Mouse (Mus musculus) cerebellum, adult 9-11 months (tissue): ENCODE measurements around the gene Cfap298.

ENCODE experiments used
- DNase-seq: peaks from one replicate; pipeline ENCODE4 v3.0.0; 2022

Gene Cfap298

DNA sequence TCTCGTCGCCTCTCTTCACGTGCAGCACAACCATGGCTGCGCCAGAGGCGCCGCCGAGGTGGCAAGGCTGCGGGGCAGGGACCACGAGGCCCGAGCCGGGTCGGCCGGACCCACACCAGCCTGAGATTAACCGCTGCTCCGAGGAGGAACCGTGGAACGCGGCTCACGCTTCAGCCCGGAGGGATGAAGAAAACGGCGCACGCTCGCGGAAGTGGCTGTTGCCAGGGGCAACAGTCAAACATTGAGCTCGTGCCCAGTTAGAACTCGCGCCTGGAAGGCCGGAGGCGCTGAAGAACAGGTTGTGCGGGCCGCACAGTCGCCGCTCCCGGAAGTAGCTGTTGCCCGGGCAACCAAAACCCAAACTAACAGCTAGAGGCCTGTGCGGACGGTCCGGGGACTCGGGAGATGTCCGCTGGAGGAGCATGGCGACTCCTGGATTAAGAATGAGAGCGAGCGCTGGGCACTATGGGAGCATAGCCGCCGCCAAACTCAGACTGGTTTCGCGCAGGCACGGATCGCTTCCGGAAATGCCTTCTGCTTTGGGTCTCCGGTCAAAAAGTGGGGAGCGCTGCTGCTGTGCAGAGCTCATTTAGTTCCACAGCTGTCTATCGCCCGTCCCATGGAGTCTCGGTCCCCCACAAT is at the start of gene Cfap298:
Gene Cfap298 (minus strand): TSS at position 428 of the 642 bp plus-strand sequence.
- peak; percentile 94 for DNase-seq

DNA sequence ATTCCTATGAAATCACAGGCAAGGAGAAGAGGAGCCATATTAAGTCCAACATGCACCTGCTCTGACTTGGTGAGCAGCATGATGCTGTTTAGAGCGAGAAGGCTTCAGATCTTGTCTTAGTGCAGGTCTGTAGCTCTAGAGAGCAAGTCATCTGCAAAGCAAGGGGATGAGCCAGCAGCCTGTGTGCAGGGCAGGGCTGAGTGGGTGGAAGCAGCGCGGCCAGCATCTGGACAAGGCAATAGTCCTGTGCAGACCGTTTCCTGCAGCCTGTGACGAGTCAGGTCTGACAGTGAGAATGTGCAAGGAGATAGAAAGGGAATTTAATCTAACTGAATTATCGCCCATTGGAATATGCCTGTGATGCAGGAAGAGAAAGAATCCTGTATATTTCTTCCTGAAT is 36.1 kb upstream of the Cfap298 start:
- DNase-seq = no peak

DNA sequence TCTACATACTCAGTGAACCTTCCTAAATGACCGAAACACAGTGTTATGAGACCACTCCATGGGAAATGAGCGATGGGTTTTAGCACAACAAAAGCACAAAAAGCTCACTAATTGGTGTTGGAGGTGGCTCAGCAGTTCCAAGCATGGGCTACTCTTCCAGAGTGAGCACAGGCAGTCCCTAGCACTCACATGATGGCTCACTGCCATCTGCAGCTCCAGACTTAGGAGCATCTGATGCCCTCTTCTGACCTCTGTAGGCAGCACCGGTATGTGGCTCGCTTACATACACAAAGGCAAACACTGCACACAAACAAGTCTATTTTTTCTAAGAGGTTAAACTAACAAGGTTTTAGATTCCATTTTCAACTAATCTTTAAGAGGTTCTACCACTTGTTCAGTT is 31.3 kb upstream of the Cfap298 start:
- DNase-seq = no peak

DNA sequence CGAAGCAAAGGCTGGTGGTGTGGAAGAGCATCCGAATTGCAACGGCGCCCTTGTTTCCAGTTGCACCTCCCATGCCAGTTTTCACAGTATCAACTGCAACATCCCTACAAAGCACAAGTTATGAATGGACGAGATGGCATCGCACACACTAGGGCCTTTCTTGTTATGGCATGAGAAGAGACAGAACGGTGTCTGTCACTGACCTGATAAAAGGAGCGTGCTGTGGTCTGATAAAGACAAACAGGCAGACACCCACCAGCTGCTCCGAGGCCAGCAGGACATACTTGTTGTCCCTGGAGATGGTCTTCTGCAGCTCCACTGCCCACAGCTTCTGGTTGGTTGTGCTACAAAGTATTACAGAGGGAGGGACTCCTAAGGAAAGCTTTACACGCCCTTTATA is 29.4 kb upstream of the Cfap298 start:
- DNase-seq = no peak

DNA sequence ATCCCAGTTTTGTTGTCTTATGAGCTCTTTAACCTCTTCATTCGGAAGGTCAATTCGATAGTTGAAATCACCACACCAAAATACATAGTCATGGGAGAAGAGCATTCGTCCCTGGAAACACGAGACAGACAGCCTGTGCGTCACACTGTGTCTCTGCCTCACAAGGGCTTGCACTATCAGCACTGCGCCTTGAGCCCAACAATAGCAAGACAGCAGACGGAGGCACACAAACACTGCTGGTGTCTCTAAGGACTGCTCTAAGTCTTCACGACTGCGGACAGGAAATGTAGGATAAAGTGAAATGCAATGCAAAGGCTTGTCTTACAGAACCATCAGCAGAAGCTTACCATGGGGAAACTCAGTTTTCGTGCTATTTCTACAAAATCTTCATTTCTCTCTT is 29.0 kb upstream of the Cfap298 start:
- DNase-seq = no peak

DNA sequence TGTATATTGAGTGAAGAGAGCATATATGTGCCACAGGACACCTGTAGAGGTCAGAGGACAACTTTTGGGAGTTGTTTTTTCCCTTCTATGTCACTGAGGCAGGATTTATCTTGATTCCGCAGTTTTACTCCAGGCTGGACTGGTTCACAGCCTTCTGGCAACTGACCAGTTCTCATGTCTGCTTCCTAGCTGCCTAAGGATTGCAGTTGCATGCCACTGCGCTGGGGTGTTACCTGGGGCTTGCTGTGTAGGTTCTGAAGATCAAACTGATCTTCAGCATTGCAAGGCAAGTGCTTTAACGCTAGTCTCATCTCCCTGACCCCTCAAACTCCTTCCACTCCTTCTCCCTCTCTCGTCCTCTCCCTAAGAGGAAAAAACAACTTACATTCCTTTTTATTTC is 28.3 kb upstream of the Cfap298 start:
- DNase-seq = no peak

DNA sequence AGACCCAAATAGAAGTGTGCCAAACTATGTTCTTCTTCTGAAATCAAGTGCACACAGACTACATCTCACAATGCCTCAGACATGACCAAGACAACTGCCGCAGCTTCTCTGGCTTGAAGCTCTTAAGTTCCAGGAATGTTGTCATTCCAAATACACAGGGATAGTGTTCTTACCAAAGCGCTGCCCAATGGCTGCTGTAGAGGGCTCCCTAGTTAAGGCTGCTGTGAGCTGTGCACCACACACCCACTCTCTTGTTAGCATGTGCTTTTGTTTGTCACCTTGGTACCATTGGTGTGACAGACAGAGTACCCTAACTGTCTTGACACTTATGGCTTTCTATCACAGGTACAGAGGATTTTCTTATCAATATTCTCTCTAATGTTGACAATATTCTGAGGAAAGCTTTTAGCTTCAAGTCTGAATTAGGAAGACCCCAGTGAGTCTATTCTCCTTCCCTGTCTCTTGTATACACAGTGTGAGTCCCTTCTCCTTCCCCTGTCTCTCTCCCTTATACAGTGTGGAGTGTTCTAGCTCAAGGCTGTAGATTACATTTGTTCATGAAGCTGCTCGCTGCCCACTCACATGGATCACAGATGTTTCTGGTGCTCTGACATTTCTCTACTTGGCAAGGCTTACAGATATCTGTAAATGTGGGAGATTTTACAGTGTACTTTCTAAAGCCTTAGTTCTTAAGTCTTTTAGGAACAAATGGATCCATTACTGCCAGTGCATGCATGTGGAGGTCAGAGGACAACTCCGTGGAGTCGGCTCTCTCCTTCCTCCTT is 23.6 kb upstream of the Cfap298 start:
- no peak for DNase-seq

DNA sequence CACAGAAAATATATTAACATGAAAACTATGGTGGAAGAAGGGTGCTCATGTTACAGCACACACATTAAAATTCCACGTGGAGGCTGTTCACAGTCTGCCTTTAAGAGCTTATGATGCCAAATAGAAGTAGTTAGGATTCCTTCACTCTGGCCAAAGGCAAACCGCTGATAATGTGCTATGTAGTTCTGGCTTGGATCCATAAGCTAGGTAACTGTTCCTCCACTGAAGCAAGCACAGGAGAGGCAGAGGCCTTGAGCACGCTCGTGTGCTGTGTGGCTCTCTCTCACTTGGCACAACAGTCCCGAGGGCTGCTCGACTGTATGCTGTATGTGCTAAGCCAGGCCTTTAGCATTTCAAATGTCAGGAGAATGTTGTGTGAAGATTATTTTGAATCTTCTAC is 20.6 kb upstream of the Cfap298 start:
- DNase-seq = no peak

DNA sequence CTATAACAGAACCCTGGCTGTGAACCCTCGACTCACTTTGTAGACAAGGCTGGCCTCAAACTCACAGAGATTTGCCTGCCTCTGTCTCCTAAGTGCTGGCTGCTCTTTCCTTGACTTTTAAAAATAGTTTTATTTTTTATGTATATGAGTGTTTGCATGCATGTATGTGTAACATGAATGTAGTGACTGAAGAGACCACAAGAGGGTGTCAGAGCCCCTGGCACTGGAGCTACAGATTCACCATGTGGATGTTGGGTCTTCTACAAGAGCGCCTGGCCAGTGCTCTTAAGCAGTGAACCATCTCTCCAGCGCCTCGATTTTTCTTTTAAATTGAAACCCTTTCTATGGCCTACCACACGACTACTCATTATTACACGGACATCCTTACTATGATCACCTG is 18.9 kb upstream of the Cfap298 start:
- no peak for DNase-seq

DNA sequence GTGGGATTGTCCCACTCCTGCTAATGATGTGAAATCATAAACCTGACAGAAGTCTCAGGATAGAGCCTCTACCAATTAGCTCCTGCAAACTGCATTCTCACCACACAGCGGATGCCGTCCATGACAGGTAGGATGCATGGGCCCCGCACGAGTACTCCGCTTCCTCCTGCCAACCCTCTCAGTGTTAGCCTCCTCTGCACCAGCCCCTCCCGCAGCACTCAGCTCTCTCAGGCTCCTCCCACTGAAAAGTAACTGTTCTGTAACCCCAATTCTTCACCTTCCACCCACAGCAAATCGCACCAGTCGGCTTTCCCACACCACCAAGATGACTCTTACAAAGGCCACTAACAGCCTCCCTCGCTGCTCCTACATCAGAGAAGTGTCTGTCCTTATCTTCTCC is 18.2 kb upstream of the Cfap298 start:
- no peak for DNase-seq

DNA sequence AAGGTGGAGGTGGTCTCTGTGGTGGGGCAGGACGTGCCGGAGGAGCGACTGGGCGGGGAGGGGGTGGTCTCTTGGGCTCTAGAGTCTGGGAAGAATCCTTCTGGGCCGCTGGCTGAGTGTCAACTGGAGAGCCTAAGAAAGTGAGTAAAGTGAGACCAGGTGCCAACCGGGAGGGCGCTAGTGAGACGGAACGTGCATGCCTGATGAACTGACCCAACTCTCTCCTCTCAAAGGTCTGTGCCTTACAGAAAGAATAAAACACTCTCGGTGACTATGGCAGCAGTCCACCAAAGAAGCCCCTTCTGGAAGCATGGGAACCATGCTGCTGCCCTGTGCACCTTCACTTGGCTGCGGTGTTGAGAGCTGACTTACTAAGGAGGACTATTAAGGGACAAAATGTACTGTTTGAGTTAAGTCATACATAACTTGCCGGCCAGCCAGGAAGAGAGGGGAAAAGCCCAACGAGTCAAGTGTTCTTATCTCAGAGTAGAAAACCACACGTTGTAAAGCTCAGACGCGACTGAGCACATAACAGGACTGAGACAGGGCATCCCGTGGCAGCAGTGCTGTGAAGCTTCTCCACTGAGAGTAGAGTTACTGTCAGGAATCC is 15.5 kb upstream of the Cfap298 start:
- no peak for DNase-seq

DNA sequence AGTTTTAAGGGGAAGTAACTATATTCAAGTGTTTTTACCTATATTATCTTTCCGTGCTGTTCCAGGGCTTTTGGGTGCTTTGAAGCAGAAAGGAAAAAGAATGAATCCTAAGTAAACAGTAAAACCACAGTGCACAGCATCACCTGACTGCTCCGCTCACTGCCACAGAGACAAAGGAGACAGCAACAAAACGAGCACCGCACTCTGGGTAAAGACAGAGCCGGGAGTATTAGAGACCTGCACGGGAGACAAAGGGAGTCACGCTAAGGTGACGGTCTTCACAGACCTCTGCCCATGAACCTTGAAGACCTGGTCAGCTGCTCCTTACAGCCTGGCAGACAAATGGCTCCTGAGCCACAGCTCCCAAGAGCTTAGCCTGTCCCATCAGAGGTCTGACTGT is 12.1 kb upstream of the Cfap298 start:
- no peak for DNase-seq

DNA sequence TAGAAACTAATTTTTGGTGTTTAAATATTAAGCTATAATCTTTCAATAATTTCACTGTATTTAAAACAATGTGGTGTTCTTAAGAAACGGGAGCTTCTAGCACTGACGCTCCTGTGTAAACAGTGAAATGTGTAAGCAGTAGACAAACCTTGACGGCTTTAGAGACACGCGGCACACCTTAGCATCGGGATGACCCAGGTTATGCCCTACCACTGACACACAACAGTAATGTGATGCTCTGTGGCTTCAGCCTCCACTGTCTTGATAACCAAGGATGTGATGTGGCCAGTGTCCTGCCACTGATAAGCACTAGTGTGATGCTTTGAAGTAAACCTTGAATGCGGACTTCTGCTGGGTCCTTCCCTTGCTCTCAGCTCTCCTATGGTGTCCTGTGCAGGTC is 6.3 kb upstream of the Cfap298 start:
- DNase-seq = no peak

DNA sequence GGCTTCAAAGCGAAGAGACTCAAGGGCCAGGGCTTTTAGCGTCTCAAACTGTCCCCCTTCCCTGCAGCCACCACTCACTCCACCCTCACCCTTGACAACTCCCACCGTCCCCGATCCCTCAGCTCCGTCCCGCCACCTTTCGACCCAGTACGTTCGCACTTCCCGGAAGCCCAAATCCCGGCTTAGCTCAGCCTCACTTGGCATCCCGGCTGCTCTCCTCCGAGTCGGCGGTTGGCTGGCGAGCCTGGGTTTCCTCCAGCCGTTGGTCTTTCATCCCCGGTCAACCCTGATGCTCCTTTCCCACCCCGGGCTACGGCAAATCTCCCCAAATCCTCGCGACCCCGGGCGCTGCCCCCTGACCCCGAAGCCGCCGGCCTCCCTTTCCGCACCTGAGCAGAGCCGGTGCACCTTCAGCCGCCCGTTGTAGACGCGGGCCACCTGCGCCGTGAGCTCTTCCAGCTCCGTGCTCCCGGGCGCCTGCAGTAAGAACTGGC is 674 bp downstream of the Cfap298 start:
- DNase-seq = no peak

DNA sequence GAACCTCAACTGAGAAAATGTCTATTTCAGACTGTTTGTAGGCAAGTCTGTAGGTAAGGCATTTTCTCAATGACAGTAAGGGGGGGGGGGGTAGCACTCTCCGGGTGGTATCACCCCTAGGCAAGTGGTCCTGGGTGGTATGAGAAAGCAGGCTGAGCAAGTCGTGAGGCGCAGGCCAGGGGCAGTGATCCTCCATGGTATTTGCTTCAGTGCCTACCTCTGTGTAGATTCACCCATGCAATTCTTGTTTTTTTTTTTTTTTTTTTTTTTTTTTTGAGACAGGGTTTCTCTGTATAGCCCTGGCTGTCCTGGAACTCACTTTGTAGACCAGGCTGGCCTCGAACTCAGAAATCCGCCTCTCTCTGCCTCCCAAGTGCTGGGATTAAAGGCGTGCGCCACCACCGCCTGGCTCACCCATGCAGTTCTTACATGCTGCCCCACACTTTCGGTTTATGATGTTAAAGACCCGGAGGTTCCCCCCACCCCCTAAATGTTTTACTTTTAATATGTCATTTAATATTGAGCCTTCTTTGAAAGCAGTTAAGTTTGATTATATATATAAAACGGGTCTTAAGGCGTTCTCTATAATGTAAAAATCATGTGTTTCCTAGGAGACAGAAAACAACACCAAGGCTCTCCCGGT is 1.3 kb downstream of the Cfap298 start:
- peak; percentile 34 for DNase-seq

DNA sequence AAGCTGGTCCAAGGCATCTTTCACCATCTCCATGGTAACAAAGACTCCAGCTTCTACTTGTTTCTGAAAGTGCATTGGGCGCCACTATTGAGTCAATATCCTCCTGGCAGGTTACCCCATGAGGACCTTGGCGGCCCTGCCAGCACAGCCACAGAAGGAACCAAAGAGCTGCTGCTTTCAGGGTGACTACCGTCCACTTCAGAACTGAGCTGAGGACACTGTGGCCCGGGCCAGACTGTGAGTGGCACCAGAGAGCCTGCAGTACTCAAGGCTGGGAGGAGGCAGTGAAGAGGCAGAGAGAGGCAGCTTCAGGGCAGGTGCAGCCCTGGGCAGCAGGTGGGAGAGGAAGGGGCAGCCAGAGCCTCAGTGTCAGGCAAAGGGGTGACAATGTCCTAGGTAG is 7.5 kb downstream of the Cfap298 start:
- no peak for DNase-seq

DNA sequence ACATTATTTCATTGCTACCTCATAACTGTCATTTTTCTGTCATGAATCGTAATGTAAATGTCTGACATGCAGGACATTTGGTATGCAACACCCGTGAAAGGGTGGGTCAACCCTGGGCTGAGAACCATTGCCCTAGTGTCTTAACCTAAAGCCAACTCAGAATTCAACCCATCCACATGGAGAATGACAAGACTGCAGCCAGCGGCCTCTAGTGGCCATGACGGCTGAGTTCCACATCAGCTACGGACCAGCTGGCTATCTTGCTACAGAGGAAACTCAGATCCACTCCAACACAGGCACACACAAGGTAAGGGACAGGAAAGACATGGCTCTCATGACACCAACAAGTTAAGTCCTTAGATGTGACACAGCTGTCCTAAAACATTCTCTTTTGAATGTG is 9.5 kb downstream of the Cfap298 start:
- DNase-seq = peak; percentile 44

DNA sequence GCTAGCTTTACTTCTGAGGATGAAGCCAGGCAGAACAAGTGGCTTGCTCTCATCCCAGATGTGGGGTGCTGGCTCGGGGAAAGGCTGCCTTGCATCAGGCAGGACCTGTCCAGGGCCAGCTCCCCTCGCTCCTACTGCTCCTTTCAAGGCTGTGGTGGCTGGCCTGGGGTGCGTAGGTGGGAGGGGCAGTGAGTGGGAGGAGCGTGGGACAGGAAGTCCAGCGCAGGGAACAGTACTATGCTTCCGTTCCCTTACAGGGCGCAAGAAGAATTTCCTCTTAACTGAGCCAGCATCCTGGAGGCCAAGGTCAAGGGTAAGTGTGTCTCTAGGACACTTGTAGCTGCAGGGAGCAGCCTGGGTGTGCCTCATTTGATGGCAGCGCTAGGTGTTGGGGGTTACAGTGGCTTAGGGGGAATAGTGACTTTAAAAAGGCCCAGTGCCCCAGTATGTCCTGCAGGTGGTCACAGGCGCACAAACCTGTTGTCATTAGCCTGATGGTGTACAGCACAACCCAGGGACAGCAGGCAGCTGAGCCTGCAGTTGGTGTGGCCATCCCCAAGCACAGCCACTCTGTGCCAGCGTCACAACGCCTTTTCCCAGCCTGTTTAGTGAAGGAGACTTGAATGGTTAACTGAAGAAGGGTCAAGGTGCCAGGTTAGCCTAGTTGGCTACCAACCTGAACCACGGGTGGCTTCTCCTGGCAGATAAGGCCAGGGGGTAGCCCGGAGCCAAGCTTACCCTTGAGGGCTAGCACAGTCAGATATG is 10.1 kb downstream of the Cfap298 start:
- no peak for DNase-seq

DNA sequence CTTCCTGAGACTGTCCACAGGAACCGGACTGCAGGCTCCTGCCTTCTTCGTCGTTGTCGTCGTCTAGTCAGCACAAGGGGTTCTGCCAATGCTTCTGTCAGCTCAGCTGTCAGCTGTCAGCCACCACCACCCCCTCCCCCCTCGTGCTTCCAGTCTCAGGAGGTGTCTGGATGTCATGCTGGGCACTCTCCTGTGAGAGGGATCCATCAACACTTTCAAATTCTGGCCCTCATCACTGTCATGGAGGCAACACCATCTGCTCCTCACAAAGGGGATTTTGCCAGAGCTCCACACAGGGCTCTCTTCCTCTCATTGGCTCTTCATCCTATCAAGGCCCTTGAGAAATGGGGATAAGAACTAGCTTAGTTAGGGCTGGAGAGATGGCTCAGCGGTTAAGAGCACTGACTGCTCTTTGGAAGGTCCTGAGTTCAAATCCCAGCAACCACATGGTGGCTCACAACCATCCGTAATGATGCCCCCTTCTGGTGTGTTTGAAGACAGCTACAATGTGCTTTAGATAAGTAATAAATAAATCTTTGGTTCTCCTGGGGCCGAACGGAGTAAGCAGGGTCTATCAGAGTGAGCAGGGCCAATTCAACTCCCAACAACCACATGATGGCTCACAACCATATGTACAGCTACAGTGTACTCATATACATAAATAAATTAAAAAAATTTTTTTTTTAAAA is 13.3 kb downstream of the Cfap298 start:
- peak; percentile 82 for DNase-seq

DNA sequence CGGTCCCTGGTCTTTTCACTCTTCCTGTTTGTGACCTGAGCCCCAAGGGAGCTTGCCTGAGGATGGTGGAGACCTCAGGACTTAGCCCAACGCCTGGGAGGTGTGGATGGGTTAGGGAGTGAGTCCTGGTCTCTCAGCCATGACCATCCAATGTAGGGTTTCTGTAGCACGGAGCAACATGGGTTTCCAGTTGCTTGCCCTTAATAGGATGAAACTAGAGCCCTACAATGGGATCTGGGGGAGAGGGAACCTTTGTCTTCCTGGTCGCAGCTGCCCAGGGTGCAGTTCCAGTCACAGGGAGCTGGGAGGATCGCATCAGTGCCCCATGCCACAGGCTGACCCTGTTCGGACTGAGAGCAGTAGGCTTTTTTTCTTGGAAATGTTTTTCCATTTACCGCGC is 17.8 kb downstream of the Cfap298 start:
- DNase-seq = no peak

DNA sequence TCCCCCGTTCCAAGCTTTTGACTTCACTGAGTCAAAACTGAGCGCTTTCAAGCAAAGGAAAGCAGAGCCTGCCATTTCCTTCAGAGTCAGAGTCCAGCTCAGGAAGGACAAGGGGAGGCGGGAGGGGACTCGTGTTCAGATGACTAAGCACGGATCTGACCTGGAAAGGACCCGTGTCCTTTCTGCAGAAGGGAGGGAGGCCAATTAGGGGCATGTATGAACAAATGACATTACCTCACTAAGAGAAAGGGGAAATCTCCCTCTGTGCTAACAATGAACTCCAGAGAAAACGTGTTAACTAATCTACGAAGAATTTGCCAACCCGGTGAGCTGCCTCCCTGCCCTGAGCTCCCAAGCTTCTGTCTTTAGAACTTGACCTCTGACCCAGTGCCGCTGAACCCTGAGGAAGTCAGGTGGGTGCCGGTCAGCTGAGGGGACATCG is 18.9 kb downstream of the Cfap298 start:
- DNase-seq = no peak

DNA sequence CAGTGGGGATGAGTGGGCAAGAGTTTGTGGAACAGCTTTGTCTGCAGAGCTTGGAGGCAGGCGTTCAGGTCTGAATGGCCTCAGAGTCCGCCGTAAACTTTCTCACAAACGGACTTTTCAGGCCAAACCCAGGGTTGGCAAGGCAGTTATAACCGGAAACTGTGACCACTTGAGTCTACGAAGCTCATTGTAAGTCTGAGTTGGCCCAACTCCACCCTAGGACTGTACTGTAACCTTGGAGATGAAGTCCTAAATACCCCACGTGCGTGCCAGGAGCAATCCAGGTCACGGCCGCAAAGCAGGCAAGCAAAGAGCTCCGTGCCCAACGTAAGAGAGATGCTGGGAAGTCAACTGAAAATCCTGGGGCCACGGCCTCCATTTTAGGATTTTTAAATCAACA is 23.1 kb downstream of the Cfap298 start:
- no peak for DNase-seq
